Mouse (Mus musculus) left cerebral cortex, adult 9 months (tissue): ENCODE measurements around the gene Cdk6.
"Not testable (repeated sequence)": the region's sequence is repeated elsewhere in the genome, so short reads cannot be mapped to it uniquely, and the experiment has no call there.

Experiments used
- DNase-seq, 2 experiments: peaks; one replicate each; pipeline ENCODE4 v3.0.0; 2022; ENCODE audit warnings: low spot score in 2 of 2

The Cdk6 gene

GRCm38 (mm10) chr5:3433131-3433700 lies 91.9 kb downstream of the Cdk6 start:
- DNase-seq, result not testable (repeated sequence)

- DNase-seq, result not testable (repeated sequence)
Observed at GRCm38 (mm10) chr5:3434105-3434504, 92.8 kb downstream of the Cdk6 start.

- not testable (repeated sequence) for DNase-seq
Observed at GRCm38 (mm10) chr5:3438453-3439003, 97.2 kb downstream of the Cdk6 start.

- not testable (repeated sequence) for DNase-seq
Observed at GRCm38 (mm10) chr5:3439386-3439785, 98.1 kb downstream of the Cdk6 start.

- not testable (repeated sequence) for DNase-seq
Observed at GRCm38 (mm10) chr5:3442524-3442923, 101.2 kb downstream of the Cdk6 start.

GRCm38 (mm10) chr5:3451233-3451632 lies 109.9 kb downstream of the Cdk6 start:
- DNase-seq, result not testable (repeated sequence)

- DNase-seq, result not testable (repeated sequence)
Observed at GRCm38 (mm10) chr5:3453946-3454345, 112.7 kb downstream of the Cdk6 start.

- no peak for DNase-seq
Observed at GRCm38 (mm10) chr5:3460907-3461306, 119.6 kb downstream of the Cdk6 start.

GRCm38 (mm10) chr5:3461401-3461800 lies 120.1 kb downstream of the Cdk6 start:
- no peak for DNase-seq

GRCm38 (mm10) chr5:3462897-3463757 lies 121.8 kb downstream of the Cdk6 start:
- no peak for DNase-seq

- no peak for DNase-seq
Observed at GRCm38 (mm10) chr5:3463758-3464157, 122.5 kb downstream of the Cdk6 start.

- DNase-seq, result no peak
Observed at GRCm38 (mm10) chr5:3466069-3466877, 125.0 kb downstream of the Cdk6 start.

- DNase-seq, result no peak
Observed at GRCm38 (mm10) chr5:3470866-3471265, 129.6 kb downstream of the Cdk6 start.

GRCm38 (mm10) chr5:3472311-3473156 lies 131.2 kb downstream of the Cdk6 start:
- DNase-seq, result no peak

GRCm38 (mm10) chr5:3477711-3478110 lies 136.4 kb downstream of the Cdk6 start:
- DNase-seq, result no peak

- DNase-seq, result no peak
Observed at GRCm38 (mm10) chr5:3478216-3478615, 136.9 kb downstream of the Cdk6 start.

GRCm38 (mm10) chr5:3479016-3479795 lies 137.9 kb downstream of the Cdk6 start:
- no peak for DNase-seq

GRCm38 (mm10) chr5:3480637-3481395 lies 139.5 kb downstream of the Cdk6 start:
- DNase-seq, result no peak

- no peak for DNase-seq
Observed at GRCm38 (mm10) chr5:3482474-3482873, 141.2 kb downstream of the Cdk6 start.
